Mouse (Mus musculus) neural tube, embryonic 11.5 days (tissue): ENCODE measurements around the gene Hist1h2bf. TPM values are rescaled to one million over a fixed set of nuclear protein-coding genes. Genes with fewer than 3 reads are reported as not detected.
"Not testable (repeated sequence)": the region's sequence is repeated elsewhere in the genome, so short reads cannot be mapped to it uniquely, and the experiment has no call there.

Experiments used
- ATAC-seq: fragments of 200-750 bp; cut with Nextera tagmentation; 2 replicates; pipeline ENCODE4 v1.8.0; 2017; ENCODE audit warnings: moderate number of reproducible peaks, mild to moderate bottlenecking, moderate TSS enrichment, moderate library complexity; ENCODE audit not compliant: insufficient read depth, low FRiP score, low TSS enrichment
- DNase-seq: peaks from one replicate; pipeline ENCODE4 v3.0.0-alpha.2; 2015; ENCODE audit warnings: low spot score
- H3K27ac ChIP-seq: fragments of 300-500 bp; sonication (generic); 2 replicates; pipeline ENCODE4 v1.5.1; 2014; ENCODE audit warnings: low read depth, mild to moderate bottlenecking, low read length
- H3K27me3 ChIP-seq: fragments of 300-500 bp; sonication (generic); 2 replicates; pipeline ENCODE4 v1.6.1; 2014; ENCODE audit warnings: mild to moderate bottlenecking, low read length, mixed read lengths; ENCODE audit not compliant: control insufficient read depth, insufficient read depth
- H3K36me3 ChIP-seq: fragments of 300-500 bp; sonication (generic); 2 replicates; pipeline ENCODE4 v1.6.1; 2014; ENCODE audit warnings: mild to moderate bottlenecking, low read length, moderate library complexity, mixed read lengths; ENCODE audit not compliant: control insufficient read depth, insufficient read depth
- H3K4me1 ChIP-seq: fragments of 300-500 bp; sonication (generic); 2 replicates; pipeline ENCODE4 v1.6.1; 2014; ENCODE audit warnings: low read length, mixed read lengths; ENCODE audit not compliant: control insufficient read depth, insufficient read depth
- H3K4me2 ChIP-seq: fragments of 300-500 bp; sonication (generic); 2 replicates; pipeline ENCODE4 v1.6.1; 2014; ENCODE audit warnings: low read depth, mild to moderate bottlenecking, moderate library complexity
- H3K4me3 ChIP-seq: fragments of 300-500 bp; sonication (generic); 2 replicates; pipeline ENCODE4 v1.5.1; 2014; ENCODE audit warnings: low read depth, low read length
- H3K9ac ChIP-seq: fragments of 300-500 bp; sonication (generic); 2 replicates; pipeline ENCODE4 v1.6.1; 2014; ENCODE audit warnings: mild to moderate bottlenecking, low read length
- H3K9me3 ChIP-seq: fragments of 300-500 bp; sonication (generic); 2 replicates; pipeline ENCODE4 v1.6.1; 2016; ENCODE audit warnings: low read length; ENCODE audit not compliant: control insufficient read depth
- WGBS: fragments of 180-500 bp; shearing (Covaris S2); extraction: QIAGEN DNeasy Blood & Tissue Kit; methylation state at CpG from one replicate; pipeline ENCODE4 v1.1.7; 2014; 5-methylcytosine and 5-hydroxymethylcytosine counted together
- polyA plus RNA-seq: library from polyadenylated mRNA; unstranded; fragments of >200 nt; fragmentation: Nextera tagmentation; extraction: Ambion mirVana; gene quantifications from 2 replicates; pipeline ENCODE4 v1.2.1, GENCODE M21; 2014

The Hist1h2bf gene
- polyA plus RNA-seq, 1 experiment from 2014 or later = 4.1 TPM

- Histone ChIP-seq H3K36me3 (no peaks in the 10 kb centered on the region), H3K27ac (no peak overlapping the region), H3K4me2 (no peak overlapping the region), H3K9me3 (no peaks in the 10 kb centered on the region), H3K27me3 (no peaks in the 10 kb centered on the region), H3K4me1 (no peaks in the 10 kb centered on the region), H3K9ac (no peak overlapping the region), H3K4me3 (no peak overlapping the region)
- DNase-seq (no peak), ATAC-seq (no peak)
- WGBS = 87% methylated on average over 7 of the region's 7 CpGs
Observed at GRCm38 (mm10) chr13:23592614-23593013, 18.6 kb upstream of the Hist1h2bf start.

DNA sequence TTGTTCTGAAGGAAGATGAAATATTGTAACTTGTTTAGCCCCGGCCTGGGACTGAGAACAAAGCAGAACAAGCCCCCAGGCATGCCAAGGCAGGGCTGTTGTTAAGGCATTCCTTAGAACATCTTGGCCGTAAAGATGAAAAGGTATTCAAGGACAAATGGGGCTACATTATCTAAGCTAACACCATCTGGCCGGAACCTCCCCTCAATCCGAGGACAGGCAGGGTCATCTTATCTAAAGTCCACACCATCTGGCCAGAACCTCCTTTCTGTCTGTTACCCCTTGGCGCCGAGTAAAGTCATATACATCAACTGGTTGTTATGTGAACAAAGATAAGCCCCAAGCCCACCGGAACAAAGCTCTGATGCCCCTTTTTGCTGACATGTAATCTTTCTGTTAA, 17.9 kb upstream of the Hist1h2bf start:
- H3K27me3 ChIP-seq, H3K36me3 ChIP-seq, H3K27ac ChIP-seq, H3K4me3 ChIP-seq, ATAC-seq, H3K4me1 ChIP-seq, H3K9ac ChIP-seq, DNase-seq, H3K4me2 ChIP-seq, H3K9me3 ChIP-seq: not testable (repeated sequence)
- WGBS = 87% methylated on average over 6 of the region's 7 CpGs

DNA sequence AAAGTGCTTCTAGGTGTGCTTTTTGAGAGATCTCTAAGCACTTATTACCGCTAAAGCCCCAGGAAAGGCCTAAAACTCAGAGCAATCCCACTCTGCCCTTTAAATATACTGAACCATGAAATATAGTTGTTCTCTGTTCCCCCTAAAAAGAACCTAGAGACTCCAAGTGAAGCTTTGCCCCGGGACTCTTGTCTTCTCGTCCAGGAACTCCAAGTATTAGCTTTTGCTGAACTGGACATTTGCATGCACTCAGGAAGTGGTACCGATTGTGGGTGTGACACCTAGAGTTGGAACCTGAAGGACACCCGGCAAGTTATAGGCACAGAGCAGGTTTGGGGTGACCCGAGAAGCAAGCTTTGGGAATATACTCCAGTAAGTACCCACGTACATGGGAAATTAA, 17.2 kb upstream of the Hist1h2bf start:
- peaks cover 5% of the 10 kb centered on the region; the same call in 1 of the 2 replicates for H3K4me1 ChIP-seq
- H3K36me3 ChIP-seq = no peaks in the 10 kb centered on the region
- no peak overlapping the region for H3K27ac ChIP-seq
- no peak for ATAC-seq
- no peaks in the 10 kb centered on the region for H3K9me3 ChIP-seq
- H3K9ac ChIP-seq = no peak overlapping the region
- no peak for DNase-seq
- no peak overlapping the region for H3K4me2 ChIP-seq
- no peaks in the 10 kb centered on the region for H3K27me3 ChIP-seq
- H3K4me3 ChIP-seq = no peak overlapping the region
- WGBS = 95% methylated on average over 7 of the region's 7 CpGs

- Histone ChIP-seq H3K36me3 (no peaks in the 10 kb centered on the region), H3K9ac (peak overlapping the region; percentile 12), H3K27me3 (no peaks in the 10 kb centered on the region), H3K27ac (peak overlapping the region; percentile 86), H3K4me2 (peak overlapping the region; percentile 83), H3K9me3 (no peaks in the 10 kb centered on the region), H3K4me3 (0 out of 2 replicates have a peak overlapping the region, but pooled peaks have one; percentile 0), H3K4me1 (peaks cover 23% of the 10 kb centered on the region)
- ATAC-seq = no peak
- 3% methylated on average over 1 of the region's 1 CpGs for WGBS
- no peak for DNase-seq
Observed at GRCm38 (mm10) chr13:23586940-23587225, 12.9 kb upstream of the Hist1h2bf start.

- 0 out of 2 replicates have a peak, but pooled peaks have one; percentile 22 for ATAC-seq
Observed at GRCm38 (mm10) chr13:23586099-23586939, 12.3 kb upstream of the Hist1h2bf start.

DNA sequence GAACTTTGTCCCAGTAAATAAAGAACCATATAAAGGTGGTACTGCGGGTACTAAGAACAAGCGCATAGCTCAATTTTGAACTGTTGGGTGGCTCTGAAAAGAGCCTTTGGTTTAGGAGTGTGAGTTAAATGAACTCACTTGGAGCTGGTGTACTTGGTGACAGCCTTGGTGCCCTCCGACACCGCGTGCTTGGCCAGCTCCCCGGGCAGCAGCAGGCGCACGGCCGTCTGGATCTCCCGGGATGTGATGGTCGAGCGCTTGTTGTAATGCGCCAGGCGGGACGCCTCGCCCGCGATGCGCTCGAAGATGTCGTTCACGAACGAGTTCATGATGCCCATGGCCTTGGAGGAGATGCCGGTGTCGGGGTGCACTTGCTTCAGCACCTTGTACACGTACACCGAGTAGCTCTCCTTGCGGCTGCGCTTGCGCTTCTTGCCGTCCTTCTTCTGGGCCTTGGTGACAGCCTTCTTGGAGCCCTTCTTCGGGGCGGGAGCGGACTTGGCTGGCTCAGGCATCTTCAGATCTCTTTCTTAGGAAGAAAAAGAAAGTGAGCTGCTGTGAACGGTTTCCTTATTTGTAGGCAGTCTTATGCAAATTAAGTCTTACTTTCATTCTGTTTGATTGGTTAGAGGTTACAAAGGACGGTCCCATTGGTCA, 11.6 kb upstream of the Hist1h2bf start:
- Histone ChIP-seq H3K4me3 (peak overlapping the region; percentile 39), H3K9ac (peak overlapping the region; percentile 80), H3K4me2 (peak overlapping the region; percentile 83), H3K27ac (peak overlapping the region; percentile 97), H3K4me1 (peaks cover 24% of the 10 kb centered on the region)
- H3K9me3 ChIP-seq, H3K27me3 ChIP-seq, H3K36me3 ChIP-seq: not testable (repeated sequence)
- DNase-seq (peak; percentile 77), ATAC-seq (peak; percentile 79)
- under 1% methylated on average over 20 of the region's 36 CpGs for WGBS

More at GRCm38 (mm10) chr13:23586099-23586939, 12.3 kb upstream of the Hist1h2bf start:
- H3K9ac ChIP-seq = peak overlapping the region; percentile 12
- peak overlapping the region; percentile 39; the same call in 1 of the 2 replicates for H3K4me3 ChIP-seq
- no peaks in the 10 kb centered on the region for H3K9me3 ChIP-seq
- no peaks in the 10 kb centered on the region for H3K27me3 ChIP-seq
- H3K4me1 ChIP-seq = peaks cover 24% of the 10 kb centered on the region
- H3K4me2 ChIP-seq = peak overlapping the region; percentile 83
- H3K36me3 ChIP-seq = no peaks in the 10 kb centered on the region
- 1% methylated on average over 22 of the region's 22 CpGs for WGBS
- peak overlapping the region; percentile 97 for H3K27ac ChIP-seq
- peak; percentile 35 for DNase-seq

- Histone ChIP-seq H3K36me3 (no peaks in the 10 kb centered on the region), H3K27me3 (no peaks in the 10 kb centered on the region), H3K4me3 (peak overlapping the region; percentile 39), H3K4me1 (peaks cover 24% of the 10 kb centered on the region), H3K4me2 (peak overlapping the region; percentile 83), H3K9ac (peak overlapping the region; percentile 80), H3K27ac (peak overlapping the region; percentile 97), H3K9me3 (no peaks in the 10 kb centered on the region)
- ATAC-seq (0 out of 2 replicates have a peak, but pooled peaks have one; percentile 3), DNase-seq (peak; percentile 81)
- WGBS = under 1% methylated on average over 21 of the region's 21 CpGs
Observed at GRCm38 (mm10) chr13:23585029-23585441, 11.0 kb upstream of the Hist1h2bf start.

DNA sequence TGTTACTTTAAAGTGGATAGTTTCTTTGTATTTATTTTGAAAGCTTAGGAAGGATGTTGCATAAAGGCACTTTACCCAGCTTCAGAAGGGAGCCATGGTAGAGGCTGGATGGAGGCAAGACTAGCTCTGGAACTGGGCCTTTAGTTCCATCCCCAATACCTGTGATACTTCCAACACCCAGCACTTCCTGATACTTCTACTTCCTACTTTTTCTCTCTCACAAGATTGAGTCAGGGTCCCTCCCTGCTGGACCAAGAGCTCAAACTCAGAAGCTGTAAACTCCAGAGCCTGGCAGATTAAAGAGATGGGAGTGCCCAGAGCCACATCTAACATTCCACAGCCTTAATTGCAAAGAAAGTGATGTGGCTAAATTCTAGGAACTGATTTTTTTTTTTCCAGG, 10.3 kb upstream of the Hist1h2bf start:
- Histone ChIP-seq H3K27ac (peak overlapping the region; percentile 97), H3K36me3 (no peaks in the 10 kb centered on the region), H3K9me3 (no peaks in the 10 kb centered on the region), H3K27me3 (no peaks in the 10 kb centered on the region), H3K4me3 (peak overlapping the region; percentile 39; the same call in 1 of the 2 replicates), H3K4me1 (peaks cover 24% of the 10 kb centered on the region), H3K9ac (peak overlapping the region; percentile 80), H3K4me2 (peak overlapping the region; percentile 83)
- DNase-seq (peak; percentile 23), ATAC-seq (no peak)
